Mouse (Mus musculus): ENCODE data around the gene Arl10.
A peak's percentile ranks its signal among the peaks of the same experiment; 100 is the strongest.

Gene Arl10

GRCm38 (mm10) chr13:54616307-54616706 is 41.5 kb downstream of the Arl10 start:
- DNase-seq (ENCODE audit: low read depth, low spot score), result no peak

- DNase-seq (ENCODE audit: low read depth, low spot score), result no peak
These were observed 42.2 kb downstream of the Arl10 start for GRCm38 (mm10) chr13:54616998-54617397.

- DNase-seq (ENCODE audit: low read depth, low spot score), result peak; percentile 97
These were observed 46.5 kb downstream of the Arl10 start, which contains the start of gene Faf2 for GRCm38 (mm10) chr13:54621155-54621932. TSS of gene Faf2 (plus strand) at chr13:54621784.

- no peak for DNase-seq (ENCODE audit: low read depth, low spot score)
These were observed 47.2 kb downstream of the Arl10 start for GRCm38 (mm10) chr13:54621960-54622521.

- DNase-seq (ENCODE audit: low read depth, low spot score), result no peak
These were observed 54.3 kb downstream of the Arl10 start for GRCm38 (mm10) chr13:54629128-54629527.

All from embryo, embryonic 11.5 days (tissue).